Mouse (Mus musculus) midbrain, embryonic 16.5 days (tissue): Measurements from ENCODE around the gene Lmbrd2. TPM values are rescaled to one million over a fixed set of nuclear protein-coding genes. Genes with fewer than 3 reads are reported as not detected.
"Not testable (repeated sequence)": the region's sequence is repeated elsewhere in the genome, so short reads cannot be mapped to it uniquely, and the experiment has no call there.

Experiments
- ATAC-seq: fragments of 200-750 bp; cut with Nextera tagmentation; 2 replicates; pipeline ENCODE4 v1.8.0; 2017; ENCODE audit warnings: moderate TSS enrichment
- H3K27ac ChIP-seq: fragments of 300-500 bp; sonication (generic); 2 replicates; pipeline ENCODE4 v1.5.1; 2014; ENCODE audit warnings: mild to moderate bottlenecking, low read length, mixed read lengths
- H3K27me3 ChIP-seq: fragments of 300-500 bp; sonication (generic); 2 replicates; pipeline ENCODE4 v1.6.1; 2014; ENCODE audit warnings: low read depth, low read length, mixed read lengths; ENCODE audit not compliant: control insufficient read depth, insufficient read depth
- H3K36me3 ChIP-seq: fragments of 300-500 bp; sonication (generic); 2 replicates; pipeline ENCODE4 v1.6.1; 2014; ENCODE audit warnings: mild to moderate bottlenecking, low read length, moderate library complexity, mixed read lengths; ENCODE audit not compliant: control insufficient read depth, insufficient read depth
- H3K4me1 ChIP-seq: fragments of 300-500 bp; sonication (generic); 2 replicates; pipeline ENCODE4 v1.6.1; 2014; ENCODE audit warnings: mild to moderate bottlenecking, low read length, mixed read lengths; ENCODE audit not compliant: control insufficient read depth, insufficient read depth
- H3K4me2 ChIP-seq: fragments of 300-500 bp; sonication (generic); 2 replicates; pipeline ENCODE4 v1.6.1; 2014; ENCODE audit warnings: mild to moderate bottlenecking, low read length, mixed read lengths
- H3K4me3 ChIP-seq: fragments of 300-500 bp; sonication (generic); 2 replicates; pipeline ENCODE4 v1.5.1; 2014; ENCODE audit warnings: low read depth, mild to moderate bottlenecking, low read length, moderate library complexity, mixed read lengths
- H3K9ac ChIP-seq: fragments of 300-500 bp; sonication (generic); 2 replicates; pipeline ENCODE4 v1.6.1; 2014; ENCODE audit warnings: low read depth, low read length, mixed read lengths
- H3K9me3 ChIP-seq: fragments of 300-500 bp; sonication (generic); replicated peaks from 2 replicates; pipeline ENCODE4 v1.6.1; 2014; ENCODE audit warnings: mild to moderate bottlenecking, low read length, mixed read lengths; ENCODE audit not compliant: control insufficient read depth, poor library complexity, severe bottlenecking
- WGBS: fragments of 180-500 bp; shearing (Covaris S2); extraction: QIAGEN DNeasy Blood & Tissue Kit; methylation state at CpG from one replicate; pipeline ENCODE4 v1.1.7; 2014; 5-methylcytosine and 5-hydroxymethylcytosine counted together
- polyA plus RNA-seq: library from polyadenylated mRNA; unstranded; fragments of >200 nt; fragmentation: Nextera tagmentation; extraction: Ambion mirVana; gene quantifications from 2 replicates; pipeline ENCODE4 v1.2.1, GENCODE M21; 2015

Lmbrd2 gene
- polyA plus RNA-seq, 1 experiment from 2014 or later, result 3.3 TPM

DNA sequence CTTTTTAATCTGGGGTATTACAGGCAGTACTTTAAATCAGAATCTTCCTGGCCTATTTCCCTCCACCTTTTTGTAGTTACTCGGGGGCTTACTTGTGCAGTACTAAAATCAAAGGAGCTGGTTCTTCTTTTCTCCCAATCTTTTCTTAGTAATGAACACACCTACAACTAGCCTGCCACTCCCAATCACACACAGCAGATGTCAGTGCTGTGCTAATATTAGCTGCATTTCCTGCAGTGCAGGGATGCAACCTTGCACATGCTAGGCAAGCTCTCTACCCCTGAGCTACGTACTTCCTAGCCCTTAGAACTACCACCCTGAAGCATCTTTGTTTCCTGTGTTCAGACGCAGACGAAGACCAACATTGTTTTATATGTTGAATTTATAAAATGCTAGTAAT, 90.6 kb downstream of the Lmbrd2 start:
- H3K9ac ChIP-seq, H3K4me3 ChIP-seq, H3K9me3 ChIP-seq, H3K4me2 ChIP-seq, H3K4me1 ChIP-seq, H3K27ac ChIP-seq, H3K27me3 ChIP-seq, H3K36me3 ChIP-seq: not testable (repeated sequence)
- ATAC-seq, result 0 out of 2 replicates have a peak, but pooled peaks have one; percentile 68
- 74% methylated on average over 4 of the region's 4 CpGs for WGBS

DNA sequence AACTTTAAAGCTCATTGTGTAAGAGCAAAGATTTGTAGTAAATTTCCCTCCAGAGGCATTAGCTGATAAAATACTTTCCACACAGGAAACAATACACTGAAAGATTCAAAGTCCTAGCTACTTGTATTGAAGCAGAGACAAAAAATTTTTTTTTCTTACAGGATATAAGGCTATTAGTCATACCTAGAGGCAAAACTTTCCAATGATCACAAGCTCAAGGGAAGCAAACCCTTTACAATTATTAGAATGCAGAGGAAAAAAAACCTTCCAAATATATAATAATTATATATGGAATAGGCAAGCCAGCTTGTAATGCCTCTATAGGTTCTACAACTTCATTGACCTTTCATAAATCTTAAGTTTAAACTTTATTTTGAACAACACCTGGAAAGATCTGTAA, 106.0 kb downstream of the Lmbrd2 start:
- no peak overlapping the region for H3K4me2 ChIP-seq
- H3K27ac ChIP-seq, result no peak overlapping the region
- H3K27me3 ChIP-seq, result no peaks in the 10 kb centered on the region
- no peak overlapping the region for H3K4me3 ChIP-seq
- no peak overlapping the region for H3K9ac ChIP-seq
- no peak for ATAC-seq
- H3K4me1 ChIP-seq, result no peaks in the 10 kb centered on the region
- no peaks in the 10 kb centered on the region for H3K36me3 ChIP-seq
- no peaks in the 10 kb centered on the region for H3K9me3 ChIP-seq

Other genes starting within 250 kb of the Lmbrd2 start
- gene Ranbp3l, start 172.6 kb upstream of the Lmbrd2 start, polyA plus RNA-seq, result 10.2 and 11.2 TPM in 2 replicates
- 27.8 and 28.2 TPM in 2 replicates for gene Nadk2, start 69.3 kb upstream of the Lmbrd2 start, polyA plus RNA-seq
- gene Skp2, start 14.9 kb downstream of the Lmbrd2 start, polyA plus RNA-seq, result 15.3 and 18.5 TPM in 2 replicates
- not detected in 2 replicates for gene Ugt3a1, start 136.3 kb downstream of the Lmbrd2 start, polyA plus RNA-seq
- not detected in 2 replicates for gene Ugt3a2, start 195.0 kb downstream of the Lmbrd2 start, polyA plus RNA-seq